Mouse (Mus musculus): Measurements from ENCODE around the gene Igfbp6. TPM values are rescaled to one million over a fixed set of nuclear protein-coding genes. Genes with fewer than 3 reads are reported as not detected.

Igfbp6 gene
- polyA plus RNA-seq, 1 experiment from 2014 or later: 3.7 TPM

DNA sequence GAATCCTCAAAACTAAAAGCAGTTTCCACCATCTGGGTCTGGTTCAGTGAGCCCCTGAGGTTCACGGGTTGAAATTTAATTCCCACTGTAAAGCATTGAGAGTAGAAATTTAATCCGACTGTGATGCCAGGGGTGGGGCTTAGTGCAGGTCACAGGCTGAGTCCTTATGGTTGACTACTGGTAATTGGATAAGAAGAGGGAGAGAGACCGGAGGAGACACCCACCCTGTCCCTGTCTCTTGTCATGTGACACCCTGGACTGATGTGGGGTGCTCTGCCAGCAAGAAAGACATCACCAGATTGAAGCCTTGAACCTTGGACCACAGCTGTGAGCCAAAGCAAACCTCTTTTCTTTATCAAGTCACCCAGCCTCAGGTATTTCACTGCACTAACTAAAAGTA lies 38.9 kb downstream of the Igfbp6 start:
- WGBS: 67% methylated on average over 3 of the region's 3 CpGs
- Histone ChIP-seq H3K36me3 (peaks cover 61% of the 10 kb centered on the region), H3K4me2 (no peak overlapping the region), H3K9me3 (no peaks in the 10 kb centered on the region), H3K4me3 (no peak overlapping the region), H3K9ac (no peak overlapping the region), H3K27ac (replicated peaks) (no peak overlapping the region), H3K27me3 (replicated peaks) (no peaks in the 10 kb centered on the region), H3K4me1 (peaks cover 3% of the 10 kb centered on the region; the same call in 1 of the 2 replicates)
- ATAC-seq (ENCODE audit: extremely low read depth, insufficient number of reproducible peaks, low FRiP score, low TSS enrichment): no peak

- H3K4me3 ChIP-seq: no peak overlapping the region
- H3K9ac ChIP-seq: no peak overlapping the region
- WGBS: 75% methylated on average over 11 of the region's 11 CpGs
- H3K27ac ChIP-seq (replicated peaks): no peak overlapping the region
- H3K4me2 ChIP-seq: no peak overlapping the region
- peaks cover 3% of the 10 kb centered on the region; the same call in 1 of the 2 replicates for H3K4me1 ChIP-seq
- H3K36me3 ChIP-seq: peaks cover 51% of the 10 kb centered on the region
- no peak for ATAC-seq (ENCODE audit: extremely low read depth, insufficient number of reproducible peaks, low FRiP score, low TSS enrichment)
- no peaks in the 10 kb centered on the region for H3K9me3 ChIP-seq
- no peaks in the 10 kb centered on the region for H3K27me3 ChIP-seq (replicated peaks)
These were observed 42.1 kb downstream of the Igfbp6 start for GRCm38 (mm10) chr15:102186239-102186638.

DNA sequence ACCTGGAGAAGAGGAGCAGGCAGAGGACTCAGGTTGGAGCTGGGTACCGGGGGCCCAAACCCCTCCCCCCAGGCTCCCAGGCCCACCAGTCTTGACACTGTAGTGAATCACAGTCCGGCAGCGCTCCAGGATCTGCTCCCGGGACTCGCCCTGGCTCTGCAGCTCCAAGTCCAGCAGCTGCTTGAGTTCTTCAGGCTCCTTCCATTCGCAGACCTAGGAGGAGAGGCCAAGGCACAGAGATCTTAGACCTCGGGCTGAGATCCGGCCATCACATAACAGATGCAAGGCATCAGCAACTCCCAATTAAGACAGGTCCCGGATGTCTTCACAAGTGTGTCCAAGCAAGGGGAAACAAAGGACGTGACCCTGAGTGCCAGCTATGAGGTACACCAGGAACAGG lies 43.9 kb downstream of the Igfbp6 start:
- Histone ChIP-seq H3K36me3 (peaks cover 47% of the 10 kb centered on the region), H3K4me3 (no peak overlapping the region), H3K4me1 (peaks cover 9% of the 10 kb centered on the region; the same call in 1 of the 2 replicates), H3K27ac (replicated peaks) (no peak overlapping the region), H3K4me2 (no peak overlapping the region), H3K27me3 (replicated peaks) (no peaks in the 10 kb centered on the region), H3K9ac (no peak overlapping the region), H3K9me3 (no peaks in the 10 kb centered on the region)
- no peak for ATAC-seq (ENCODE audit: extremely low read depth, insufficient number of reproducible peaks, low FRiP score, low TSS enrichment)
- WGBS: 79% methylated on average over 10 of the region's 10 CpGs

GRCm38 (mm10) chr15:102188883-102189282 lies 44.7 kb downstream of the Igfbp6 start:
- Histone ChIP-seq H3K4me2 (no peak overlapping the region), H3K4me1 (peaks cover 10% of the 10 kb centered on the region; the same call in 1 of the 2 replicates), H3K9me3 (no peaks in the 10 kb centered on the region), H3K9ac (no peak overlapping the region), H3K27me3 (replicated peaks) (no peaks in the 10 kb centered on the region), H3K36me3 (peaks cover 39% of the 10 kb centered on the region), H3K27ac (replicated peaks) (no peak overlapping the region), H3K4me3 (no peak overlapping the region)
- WGBS: 73% methylated on average over 6 of the region's 6 CpGs
- ATAC-seq (ENCODE audit: extremely low read depth, insufficient number of reproducible peaks, low FRiP score, low TSS enrichment): no peak

- no peaks in the 10 kb centered on the region for H3K9me3 ChIP-seq
- no peak overlapping the region for H3K4me3 ChIP-seq
- H3K9ac ChIP-seq: no peak overlapping the region
- no peak overlapping the region for H3K27ac ChIP-seq (replicated peaks)
- H3K4me1 ChIP-seq: peaks cover 10% of the 10 kb centered on the region; the same call in 1 of the 2 replicates
- no peak for ATAC-seq (ENCODE audit: extremely low read depth, insufficient number of reproducible peaks, low FRiP score, low TSS enrichment)
- H3K27me3 ChIP-seq (replicated peaks): no peaks in the 10 kb centered on the region
- H3K36me3 ChIP-seq: peaks cover 12% of the 10 kb centered on the region; the same call in 1 of the 2 replicates
- WGBS: 57% methylated on average over 7 of the region's 7 CpGs
- H3K4me2 ChIP-seq: no peak overlapping the region
These were observed 47.5 kb downstream of the Igfbp6 start for GRCm38 (mm10) chr15:102191699-102192098.

DNA sequence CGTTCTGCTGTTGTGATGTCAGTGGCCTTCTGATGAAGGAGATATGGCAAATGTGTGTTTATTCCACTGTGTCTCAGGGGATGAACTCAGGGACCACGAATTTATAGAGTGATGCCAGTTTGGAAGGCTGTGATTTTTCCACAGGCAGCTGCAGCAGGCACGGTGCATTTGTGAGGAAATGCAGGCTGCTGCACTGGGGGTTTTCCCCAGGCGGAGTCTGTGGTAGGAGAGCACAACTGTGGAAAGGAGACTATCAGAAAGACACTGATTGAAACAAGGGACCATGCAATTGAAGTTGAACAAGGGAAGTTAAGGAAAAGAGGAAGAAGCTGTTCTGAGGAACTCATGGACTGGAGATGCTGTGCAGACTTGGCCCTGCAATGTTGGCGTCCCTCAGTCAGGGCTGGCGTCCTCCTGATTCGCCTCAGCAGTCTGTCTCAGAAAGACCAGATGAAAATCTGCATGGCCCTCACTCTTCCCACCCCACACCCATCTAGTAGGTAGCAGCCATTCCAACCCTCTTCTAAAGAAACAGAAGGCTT lies 48.2 kb downstream of the Igfbp6 start:
- Histone ChIP-seq H3K4me2 (no peak overlapping the region), H3K4me3 (no peak overlapping the region), H3K9ac (no peak overlapping the region), H3K36me3 (peaks cover 8% of the 10 kb centered on the region; the same call in 1 of the 2 replicates), H3K27me3 (replicated peaks) (no peaks in the 10 kb centered on the region), H3K4me1 (peaks cover 7% of the 10 kb centered on the region; the same call in 1 of the 2 replicates), H3K9me3 (no peaks in the 10 kb centered on the region), H3K27ac (replicated peaks) (0 out of 2 replicates have a peak overlapping the region, but pooled peaks have one; percentile 6)
- ATAC-seq (ENCODE audit: extremely low read depth, insufficient number of reproducible peaks, low FRiP score, low TSS enrichment): no peak
- 53% methylated on average over 7 of the region's 7 CpGs for WGBS

DNA sequence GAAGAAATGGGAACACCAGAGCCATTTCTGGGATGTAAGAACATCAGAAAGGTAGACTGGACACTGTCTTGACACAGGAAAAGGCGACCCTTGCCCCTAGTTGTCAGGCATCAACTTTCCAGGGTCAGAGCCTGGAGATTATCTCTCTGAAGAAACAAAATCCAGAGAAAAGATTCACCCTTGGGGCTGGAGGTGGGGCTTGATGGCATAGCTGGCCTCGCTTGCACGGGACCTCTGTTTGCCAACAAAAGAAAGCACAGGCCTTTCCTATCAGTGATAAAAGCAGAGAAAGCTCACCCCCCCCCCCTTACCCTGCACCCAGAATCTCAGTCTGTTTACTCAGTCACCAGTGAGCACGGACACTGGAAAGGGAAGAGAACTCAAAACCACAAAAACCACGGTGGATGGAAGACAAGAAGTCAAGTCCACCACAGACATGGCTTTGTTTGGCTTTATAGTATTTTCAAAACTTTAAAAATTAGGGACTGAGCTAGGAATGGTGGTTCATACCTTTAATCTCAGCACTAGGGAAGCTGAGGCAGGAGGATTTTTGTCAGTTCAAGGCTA lies 48.7 kb downstream of the Igfbp6 start:
- H3K27ac ChIP-seq (replicated peaks): 0 out of 2 replicates have a peak overlapping the region, but pooled peaks have one; percentile 6
- H3K4me3 ChIP-seq: no peak overlapping the region
- no peak overlapping the region for H3K4me2 ChIP-seq
- H3K4me1 ChIP-seq: peaks cover 7% of the 10 kb centered on the region; the same call in 1 of the 2 replicates
- no peaks in the 10 kb centered on the region for H3K27me3 ChIP-seq (replicated peaks)
- peaks cover 2% of the 10 kb centered on the region; the same call in 1 of the 2 replicates for H3K36me3 ChIP-seq
- no peak overlapping the region for H3K9ac ChIP-seq
- WGBS: 36% methylated on average over 5 of the region's 5 CpGs
- no peaks in the 10 kb centered on the region for H3K9me3 ChIP-seq
- no peak for ATAC-seq (ENCODE audit: extremely low read depth, insufficient number of reproducible peaks, low FRiP score, low TSS enrichment)

DNA sequence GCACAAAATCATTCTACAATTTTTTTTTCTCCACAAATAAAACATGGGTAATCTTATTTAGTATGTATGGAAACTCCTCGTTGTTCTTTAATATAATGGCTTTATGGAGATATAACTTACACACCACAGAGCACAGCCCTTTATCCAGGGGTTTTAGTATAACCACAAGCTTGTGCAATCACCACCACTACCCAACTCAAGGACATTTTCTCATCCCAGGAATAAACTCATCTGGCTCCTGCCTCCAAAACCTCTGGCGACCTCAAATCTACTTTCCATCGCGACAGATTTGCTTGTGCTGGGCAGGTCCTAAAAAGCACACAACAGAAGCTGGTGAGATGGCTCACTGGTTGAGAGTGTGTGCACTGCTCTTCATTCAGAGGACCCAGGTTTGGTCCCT lies 49.5 kb downstream of the Igfbp6 start:
- Histone ChIP-seq H3K4me1 (peaks cover 7% of the 10 kb centered on the region; the same call in 1 of the 2 replicates), H3K27me3 (replicated peaks) (no peaks in the 10 kb centered on the region), H3K9me3 (no peaks in the 10 kb centered on the region), H3K9ac (no peak overlapping the region), H3K4me2 (no peak overlapping the region), H3K4me3 (no peak overlapping the region), H3K27ac (replicated peaks) (no peak overlapping the region), H3K36me3 (no peaks in the 10 kb centered on the region; the same call in 1 of the 2 replicates)
- ATAC-seq (ENCODE audit: extremely low read depth, insufficient number of reproducible peaks, low FRiP score, low TSS enrichment): no peak
- WGBS: 77% methylated on average over 4 of the region's 4 CpGs

DNA sequence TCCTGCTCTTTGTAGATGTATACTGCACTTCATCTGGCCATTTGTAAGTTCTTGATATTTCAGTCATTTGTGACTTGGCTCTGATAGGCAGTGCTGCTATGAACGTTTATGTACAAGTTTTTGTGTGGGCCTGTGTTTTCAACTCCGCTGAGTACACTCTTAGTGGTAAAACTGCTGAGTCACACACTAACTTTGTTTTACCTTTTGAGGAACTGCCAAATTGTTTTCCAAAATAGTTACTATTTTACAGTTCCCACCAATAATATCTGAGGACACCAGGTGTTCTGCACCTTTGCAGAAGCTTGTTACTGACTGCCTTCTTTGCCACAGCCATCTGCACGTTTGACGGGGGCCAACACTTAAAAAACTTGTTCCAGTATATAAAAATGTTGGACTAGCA lies 50.3 kb downstream of the Igfbp6 start:
- no peak overlapping the region for H3K9ac ChIP-seq
- H3K36me3 ChIP-seq: peaks cover 7% of the 10 kb centered on the region; the same call in 1 of the 2 replicates
- peaks cover 7% of the 10 kb centered on the region; the same call in 1 of the 2 replicates for H3K4me1 ChIP-seq
- H3K27ac ChIP-seq (replicated peaks): no peak overlapping the region
- H3K4me2 ChIP-seq: no peak overlapping the region
- no peaks in the 10 kb centered on the region for H3K9me3 ChIP-seq
- ATAC-seq (ENCODE audit: extremely low read depth, insufficient number of reproducible peaks, low FRiP score, low TSS enrichment): no peak
- no peak overlapping the region for H3K4me3 ChIP-seq
- 82% methylated on average over 4 of the region's 4 CpGs for WGBS
- no peaks in the 10 kb centered on the region for H3K27me3 ChIP-seq (replicated peaks)

DNA sequence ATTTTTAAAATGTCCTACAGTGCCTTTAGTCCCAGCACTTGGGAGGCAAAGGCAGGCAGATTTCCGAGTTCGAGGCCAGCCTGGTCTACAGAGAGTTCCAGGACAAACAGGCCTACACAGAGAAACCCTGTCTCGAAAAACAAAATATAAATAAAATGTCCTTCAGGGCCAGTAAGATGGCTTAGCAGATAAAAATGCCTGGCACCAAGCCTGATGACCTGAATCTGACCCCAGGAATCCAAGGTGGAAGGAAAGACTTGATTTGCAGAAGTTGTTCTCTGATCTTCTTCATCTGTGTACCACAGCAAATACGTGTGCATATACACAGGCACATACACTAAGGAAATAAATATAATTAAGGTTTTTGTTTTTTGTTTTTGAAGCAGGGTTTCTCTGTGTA lies 51.2 kb downstream of the Igfbp6 start:
- 69% methylated on average over 4 of the region's 4 CpGs for WGBS
- H3K36me3 ChIP-seq: peaks cover 12% of the 10 kb centered on the region
- no peak overlapping the region for H3K27ac ChIP-seq (replicated peaks)
- ATAC-seq (ENCODE audit: extremely low read depth, insufficient number of reproducible peaks, low FRiP score, low TSS enrichment): no peak
- no peaks in the 10 kb centered on the region for H3K9me3 ChIP-seq
- H3K4me2 ChIP-seq: no peak overlapping the region
- no peak overlapping the region for H3K9ac ChIP-seq
- peaks cover 7% of the 10 kb centered on the region; the same call in 1 of the 2 replicates for H3K4me1 ChIP-seq
- no peak overlapping the region for H3K4me3 ChIP-seq
- H3K27me3 ChIP-seq (replicated peaks): no peaks in the 10 kb centered on the region

DNA sequence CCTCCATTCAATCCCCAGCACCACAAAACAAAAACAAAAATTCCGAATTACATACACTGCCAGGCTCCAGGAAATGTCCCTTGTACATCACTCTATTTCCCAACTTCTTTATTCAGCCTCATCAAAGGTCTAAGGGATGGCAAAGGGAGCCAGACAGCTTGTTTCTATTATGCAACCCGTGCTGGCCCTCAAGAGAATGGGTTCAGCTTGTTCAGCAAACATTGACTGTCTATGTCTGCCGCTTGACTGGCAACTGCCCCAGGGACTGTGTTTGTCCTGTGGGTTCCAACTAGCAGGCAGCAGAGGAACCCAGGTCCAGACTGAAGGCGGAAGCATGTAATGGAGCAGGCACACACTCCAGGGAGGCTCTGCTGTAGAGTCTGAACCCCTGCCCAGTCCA lies 54.7 kb downstream of the Igfbp6 start:
- no peaks in the 10 kb centered on the region for H3K9me3 ChIP-seq
- no peak overlapping the region for H3K9ac ChIP-seq
- H3K27me3 ChIP-seq (replicated peaks): no peaks in the 10 kb centered on the region
- 78% methylated on average over 4 of the region's 4 CpGs for WGBS
- H3K27ac ChIP-seq (replicated peaks): no peak overlapping the region
- peaks cover 11% of the 10 kb centered on the region for H3K4me1 ChIP-seq
- H3K36me3 ChIP-seq: peaks cover 17% of the 10 kb centered on the region
- H3K4me2 ChIP-seq: no peak overlapping the region
- no peak for ATAC-seq (ENCODE audit: extremely low read depth, insufficient number of reproducible peaks, low FRiP score, low TSS enrichment)
- no peak overlapping the region for H3K4me3 ChIP-seq

Data from heart, embryonic 13.5 days (tissue).